Mouse (Mus musculus): ENCODE measurements around the gene Ppfibp1. TPM values are rescaled to one million over a fixed set of nuclear protein-coding genes. Genes with fewer than 3 reads are reported as not detected.

Gene Ppfibp1
- total RNA-seq, 2 experiments from 2014 or later, result 54.5 to 60.4 TPM

DNA sequence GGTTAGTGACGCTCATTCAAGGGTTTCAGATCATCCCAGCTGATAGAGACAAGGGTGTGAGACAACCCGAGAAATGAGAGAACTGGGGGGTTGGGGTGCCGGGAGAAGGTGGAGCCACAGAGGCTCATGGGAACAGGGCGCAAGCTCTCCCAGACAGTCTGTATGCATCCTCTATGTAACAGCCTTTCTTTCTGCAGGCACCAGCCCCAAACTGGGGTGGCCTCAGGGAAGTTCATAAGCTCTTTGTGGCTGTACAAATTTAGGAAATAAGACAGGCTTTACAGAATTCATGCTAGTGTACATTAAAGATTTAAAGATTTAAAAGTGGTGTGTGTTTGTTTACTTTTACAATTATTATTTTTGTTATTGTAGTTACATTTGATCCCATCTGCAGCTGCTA, 8.0 kb upstream of the Ppfibp1 start:
- no peak for DNase-seq (ENCODE audit: low spot score in 2 of 2)

DNA sequence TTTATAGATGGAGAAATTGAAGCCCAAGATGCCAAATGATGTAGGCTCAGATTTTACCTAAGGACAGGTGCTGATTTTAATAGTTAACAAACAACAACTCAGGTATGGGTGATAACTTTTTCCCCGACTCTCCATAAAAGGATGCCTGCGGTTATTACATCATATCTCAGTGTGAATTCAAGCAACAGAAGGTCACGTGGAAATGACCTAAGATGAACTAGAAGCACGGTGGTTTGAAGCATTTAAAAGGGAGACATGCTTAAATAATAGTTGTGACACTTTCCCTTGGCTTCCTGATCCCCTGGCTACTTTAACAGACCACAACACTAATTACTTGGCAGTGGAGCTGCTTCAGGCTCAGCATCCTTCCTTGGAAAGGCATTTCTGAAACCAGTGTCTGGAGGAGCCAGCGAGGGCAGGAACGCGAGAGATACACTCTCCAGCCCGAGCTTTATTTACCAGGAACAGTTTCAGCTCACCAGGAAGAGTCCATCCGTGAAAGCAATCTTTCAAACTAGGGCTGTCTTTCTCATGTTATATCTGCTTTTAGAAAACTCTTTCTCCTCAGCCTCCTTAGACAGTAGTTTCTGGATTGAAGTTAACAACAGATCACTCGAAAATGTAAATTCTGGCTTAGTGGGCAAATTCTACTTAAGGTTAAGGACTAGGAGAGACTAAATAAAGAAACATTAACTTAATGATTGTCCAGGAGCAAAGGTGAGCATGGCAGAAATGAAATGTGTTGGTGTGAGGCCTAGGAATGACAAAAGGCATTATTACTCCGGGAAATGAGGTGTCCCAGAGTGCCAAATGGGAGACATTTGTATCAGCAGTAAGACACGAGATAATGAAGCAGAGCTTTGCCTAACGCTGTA, 6.2 kb upstream of the Ppfibp1 start:
- DNase-seq (ENCODE audit: low spot score in 2 of 2), result no peak

DNA sequence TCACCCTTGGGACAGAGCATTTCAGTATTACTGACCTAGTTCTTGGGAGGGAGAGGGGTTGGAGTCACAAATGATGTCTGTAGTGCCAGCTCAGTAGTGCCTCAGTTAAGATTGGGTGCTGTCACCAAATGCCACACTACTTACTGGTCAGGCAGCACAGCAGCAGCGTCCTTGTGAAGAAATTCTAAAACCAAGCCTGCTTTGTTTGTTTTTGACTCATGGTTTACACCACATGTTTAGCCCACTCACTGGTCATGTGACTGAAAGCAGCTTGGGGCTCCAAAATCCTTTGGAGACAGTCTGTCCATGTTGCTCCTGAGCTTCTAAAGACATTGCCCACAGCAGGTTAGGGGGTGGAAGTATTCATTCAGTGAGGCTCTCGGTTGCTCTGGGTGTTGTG, 4.9 kb upstream of the Ppfibp1 start:
- DNase-seq (ENCODE audit: low spot score in 2 of 2), result no peak

DNA sequence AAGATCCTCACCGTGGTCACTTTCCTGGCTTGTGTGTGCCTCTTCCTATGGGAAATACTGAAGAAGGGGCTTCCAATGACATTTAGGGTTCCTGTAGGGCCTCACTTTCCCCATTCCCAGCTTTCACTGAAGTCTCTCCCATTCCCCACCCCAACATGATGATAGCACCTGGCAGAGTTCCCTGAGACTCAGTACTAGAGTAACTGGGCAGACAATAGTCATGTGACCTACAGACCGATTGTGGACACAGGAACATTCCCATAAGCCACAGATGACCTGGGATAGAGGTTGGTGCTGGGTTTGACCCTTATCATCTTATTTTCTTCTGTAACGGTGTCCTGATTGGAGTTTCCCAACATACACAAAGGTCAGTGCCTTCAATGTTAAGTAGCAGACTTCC, 4.1 kb upstream of the Ppfibp1 start:
- DNase-seq (ENCODE audit: low spot score in 2 of 2), result no peak

DNA sequence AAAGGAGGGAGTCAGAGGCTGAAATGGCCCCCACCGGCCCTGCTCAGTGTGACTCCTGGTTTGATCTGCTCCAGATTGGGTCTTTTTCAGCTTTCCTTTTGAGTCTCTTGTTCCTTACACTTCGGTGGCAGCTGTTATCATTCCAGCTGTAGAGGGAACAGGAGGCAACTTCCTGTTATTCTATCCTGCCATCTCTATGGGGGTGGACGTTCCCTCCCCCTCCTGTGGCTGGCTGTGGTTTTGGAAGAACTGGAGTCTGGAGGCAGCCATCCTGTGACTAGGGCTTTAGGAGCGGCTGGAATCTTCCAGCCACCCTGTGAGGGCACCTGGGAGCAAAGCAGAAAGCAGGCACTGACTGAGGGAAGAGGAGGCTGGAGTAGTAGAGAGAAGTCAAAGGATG, 3.4 kb upstream of the Ppfibp1 start:
- no peak for DNase-seq (ENCODE audit: low spot score in 2 of 2)

DNA sequence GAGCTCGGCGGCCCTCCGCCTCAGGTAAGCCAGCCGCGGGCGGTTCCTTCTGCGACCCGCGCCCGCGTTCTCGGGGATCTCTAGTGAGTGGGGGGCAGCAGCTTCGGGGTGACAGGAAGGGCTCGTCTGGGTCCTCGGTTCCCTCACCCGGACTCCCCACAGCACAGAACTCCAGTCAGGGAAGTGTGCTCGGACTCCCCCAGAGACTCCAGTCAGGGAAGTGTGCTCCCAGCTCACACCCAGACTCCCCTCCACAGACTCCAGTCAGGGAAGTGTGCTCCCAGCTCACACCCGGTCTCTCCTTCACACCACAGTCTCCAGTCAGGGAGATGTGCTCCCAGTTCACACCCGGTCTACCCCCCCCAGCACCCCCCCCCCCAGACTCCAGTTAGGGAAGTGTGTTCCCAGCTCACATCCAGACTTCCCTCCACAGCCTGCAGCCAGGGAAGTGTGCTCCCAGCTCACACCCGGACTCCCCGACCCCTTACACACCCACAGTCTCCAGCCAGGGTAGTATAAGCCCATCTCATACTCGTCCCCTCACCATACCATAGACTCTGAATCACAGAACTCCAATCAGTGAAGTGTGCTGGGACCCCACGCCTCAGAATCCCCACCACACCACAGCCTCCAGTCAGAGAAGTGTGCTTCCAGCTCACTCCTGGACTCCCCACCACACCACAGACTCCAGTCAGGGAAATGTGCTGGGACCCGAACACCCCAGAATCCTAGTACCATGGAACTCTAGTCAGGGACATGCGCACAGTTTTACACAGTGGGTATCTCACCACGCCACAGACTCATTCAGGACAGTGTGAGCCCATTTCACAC, 588 bp downstream of the Ppfibp1 start:
- DNase-seq (ENCODE audit: low spot score in 2 of 2), result no peak

DNA sequence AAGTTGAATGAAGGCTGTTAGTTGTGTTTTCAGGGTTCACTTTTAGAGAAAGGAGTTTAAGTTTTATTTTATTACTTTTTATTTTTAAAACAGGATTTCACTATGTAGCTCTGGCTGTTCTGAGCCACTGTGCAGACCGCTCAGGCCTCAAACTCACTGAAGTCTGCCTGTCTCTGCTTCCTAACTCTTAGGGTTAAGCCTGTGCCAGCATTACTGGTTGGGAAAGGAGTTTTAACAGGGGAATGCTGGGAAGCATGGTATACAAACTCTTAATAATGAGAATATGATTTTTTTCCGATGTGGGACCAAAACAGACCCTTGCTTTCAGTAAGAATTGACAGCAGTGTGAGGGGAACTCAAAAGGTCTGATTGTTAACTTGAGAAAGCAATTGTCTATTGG, 1.9 kb downstream of the Ppfibp1 start:
- no peak for DNase-seq (ENCODE audit: low spot score in 2 of 2)

DNA sequence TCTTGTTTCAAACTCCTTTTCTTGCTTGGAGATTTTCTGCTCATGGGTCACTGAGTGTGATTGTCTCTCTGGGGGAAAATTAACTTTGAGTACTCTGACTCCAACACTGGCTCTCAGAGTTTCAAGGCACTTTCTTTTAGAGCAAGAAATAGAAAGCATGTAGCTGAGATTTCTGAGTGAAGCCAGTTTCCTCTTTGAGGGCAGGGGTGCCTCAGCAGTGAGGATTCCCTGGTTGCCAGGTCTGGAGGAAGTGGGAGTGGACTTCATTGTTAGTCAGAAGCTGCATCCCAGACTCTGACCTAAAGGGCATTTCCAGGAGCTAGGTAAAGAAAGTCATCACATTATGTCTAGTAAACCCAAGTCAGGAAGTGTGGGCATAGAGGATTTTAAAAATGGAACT, 2.3 kb downstream of the Ppfibp1 start:
- no peak for DNase-seq (ENCODE audit: low spot score in 2 of 2)

DNA sequence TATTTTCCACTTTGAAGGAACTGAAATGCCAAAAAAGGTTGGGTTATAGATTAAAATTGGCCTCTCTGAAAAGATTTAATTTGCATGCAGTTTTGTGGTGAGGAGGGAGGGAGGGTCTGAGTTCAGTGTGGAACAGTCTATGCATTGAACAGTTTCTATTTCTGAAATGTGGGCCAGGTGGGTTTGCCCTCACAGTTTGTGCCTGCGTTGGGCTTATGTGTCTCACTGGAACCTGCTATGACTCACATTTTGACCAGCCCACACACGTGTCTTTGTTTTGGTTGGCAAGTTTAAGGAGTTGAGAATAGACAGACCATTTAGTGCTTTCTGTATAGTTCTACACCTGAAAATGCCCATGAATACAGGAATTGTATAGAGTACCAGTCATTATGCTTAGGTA, 5.6 kb downstream of the Ppfibp1 start:
- DNase-seq (ENCODE audit: low spot score in 2 of 2), result no peak

DNA sequence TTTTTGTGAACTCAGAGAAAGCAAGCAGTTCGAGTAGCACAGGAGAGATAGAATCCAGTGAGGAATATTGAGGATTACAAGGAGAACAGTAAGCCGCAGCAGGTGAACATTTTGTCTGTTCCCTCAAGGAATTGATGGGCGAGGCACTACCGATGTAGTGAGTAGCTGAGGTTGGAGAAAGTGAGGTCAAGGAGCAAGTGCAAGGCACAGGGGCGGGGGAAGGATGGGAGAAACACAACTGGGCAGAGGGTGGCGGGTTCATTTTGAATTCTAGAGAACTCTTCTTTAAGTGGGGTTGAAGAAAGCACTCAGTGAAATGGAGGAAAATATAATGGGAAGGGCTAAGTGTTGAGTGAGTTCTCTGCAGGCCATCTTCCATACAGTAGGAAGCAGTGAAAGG, 10.4 kb downstream of the Ppfibp1 start:
- DNase-seq (ENCODE audit: low spot score in 2 of 2), result no peak

DNA sequence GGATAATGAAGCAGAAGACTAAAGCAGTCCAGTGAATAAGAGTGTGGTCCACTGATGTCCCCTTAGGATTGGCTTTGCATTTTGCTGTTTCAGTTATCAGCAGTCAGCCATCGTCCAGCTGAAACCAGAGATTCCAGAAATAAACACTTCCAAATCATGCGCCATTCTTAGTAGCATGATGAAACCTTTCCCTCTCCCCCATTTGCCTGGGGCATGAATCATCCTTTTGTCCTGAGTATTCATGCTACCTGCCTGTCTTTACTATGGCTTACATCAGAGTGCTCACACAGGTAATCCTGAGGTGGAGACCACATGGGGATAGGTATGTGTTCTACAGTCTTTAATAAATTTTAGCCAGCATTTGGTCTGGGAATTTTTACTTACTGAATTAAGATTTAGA, 11.4 kb downstream of the Ppfibp1 start:
- no peak for DNase-seq (ENCODE audit: low spot score in 2 of 2)

DNA sequence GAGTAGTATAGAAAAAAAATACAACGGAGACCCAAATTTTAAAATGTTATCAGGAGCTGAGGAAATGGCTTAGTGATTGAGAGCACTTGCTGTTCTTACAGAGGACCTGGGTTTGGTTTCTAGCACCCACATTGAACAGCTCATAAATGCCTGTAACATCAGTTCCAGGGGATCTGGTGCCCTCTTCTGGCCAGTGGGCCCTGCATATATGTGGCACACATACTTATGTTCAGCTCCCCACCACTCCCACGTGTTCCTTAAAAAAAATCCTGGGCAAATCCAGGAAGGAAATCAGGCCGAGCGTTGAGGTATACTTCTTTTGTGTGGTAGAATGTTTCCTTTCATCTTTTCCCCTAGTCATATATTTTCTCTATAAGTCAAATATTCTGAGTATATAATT, 13.6 kb downstream of the Ppfibp1 start:
- DNase-seq (ENCODE audit: low spot score in 2 of 2), result no peak

DNA sequence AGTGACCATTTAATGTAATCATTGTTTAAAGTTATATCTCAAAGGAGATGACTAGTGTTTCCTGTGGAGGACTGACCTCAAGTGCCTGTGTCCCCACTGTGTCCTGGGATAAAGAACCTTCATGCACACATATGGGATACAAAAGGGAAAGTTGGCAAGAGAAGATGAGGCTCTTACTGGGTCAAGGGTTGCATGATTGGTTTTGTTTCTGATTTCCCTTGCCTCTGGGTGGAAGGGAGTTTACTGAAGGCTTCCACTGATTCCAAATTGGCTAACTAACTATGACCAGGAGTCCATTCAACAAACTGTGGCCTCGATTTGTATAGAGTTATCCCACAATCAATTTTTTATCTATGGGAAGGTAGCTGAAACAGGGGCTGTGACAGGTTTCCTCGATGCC, 15.3 kb downstream of the Ppfibp1 start:
- DNase-seq (ENCODE audit: low spot score in 2 of 2), result no peak

DNA sequence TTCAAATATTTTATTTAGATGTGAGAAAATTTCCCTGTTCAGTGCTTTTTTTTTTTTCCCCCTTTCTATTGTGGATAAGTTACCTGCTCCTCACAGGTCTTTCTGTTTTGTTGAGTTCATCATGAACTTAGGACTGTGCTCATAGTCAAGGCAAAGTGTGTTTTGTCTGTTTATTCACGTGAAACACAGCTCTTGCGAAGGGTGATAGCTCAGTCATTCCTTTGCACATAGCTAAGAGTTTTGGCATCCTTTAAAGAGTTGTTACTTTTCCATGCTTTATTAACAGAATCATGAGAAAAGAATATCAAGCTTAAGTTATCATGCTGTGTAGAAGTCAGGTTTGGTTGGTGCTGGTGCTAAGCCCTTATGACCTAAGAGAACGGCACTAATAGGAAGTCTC, 16.4 kb downstream of the Ppfibp1 start:
- DNase-seq (ENCODE audit: low spot score in 2 of 2), result no peak

DNA sequence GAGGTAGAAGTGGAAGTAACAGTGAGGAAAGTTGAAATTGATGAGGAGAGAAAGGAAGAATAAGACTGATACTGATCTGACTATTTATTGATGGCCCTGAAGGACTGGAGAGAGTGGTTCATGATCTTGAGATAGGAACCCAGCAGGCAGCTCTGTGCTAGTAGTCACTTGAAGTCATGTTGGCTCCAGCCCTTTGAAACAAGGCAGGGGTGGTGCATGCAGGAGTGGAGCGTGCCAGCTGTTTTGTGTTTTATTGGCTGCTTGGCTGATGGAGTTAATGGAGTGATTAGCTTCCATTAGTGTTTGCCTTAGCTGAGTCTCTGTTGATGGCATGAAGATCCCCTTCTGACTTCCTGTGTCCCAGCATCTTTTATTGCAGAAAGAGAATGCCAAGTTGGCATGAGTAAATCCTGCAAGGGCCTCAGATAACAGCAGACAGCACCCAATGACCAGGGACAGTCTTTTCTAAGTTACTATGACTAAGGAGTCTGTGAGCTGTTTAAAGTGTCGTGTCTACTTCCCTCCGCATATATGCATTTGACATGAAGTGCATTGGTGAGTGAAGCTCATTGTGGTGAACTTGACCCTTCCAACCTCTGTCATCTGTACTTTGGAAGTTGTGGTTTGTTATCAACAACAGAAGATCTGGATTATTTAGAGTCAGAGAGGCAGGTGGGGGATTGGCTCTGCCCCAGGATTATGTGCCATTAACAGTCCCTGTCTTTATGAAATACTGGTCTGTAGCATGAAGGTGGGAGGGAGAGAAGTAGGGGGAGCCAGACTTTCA, 17.9 kb downstream of the Ppfibp1 start:
- no peak for DNase-seq (ENCODE audit: low spot score in 2 of 2)

DNA sequence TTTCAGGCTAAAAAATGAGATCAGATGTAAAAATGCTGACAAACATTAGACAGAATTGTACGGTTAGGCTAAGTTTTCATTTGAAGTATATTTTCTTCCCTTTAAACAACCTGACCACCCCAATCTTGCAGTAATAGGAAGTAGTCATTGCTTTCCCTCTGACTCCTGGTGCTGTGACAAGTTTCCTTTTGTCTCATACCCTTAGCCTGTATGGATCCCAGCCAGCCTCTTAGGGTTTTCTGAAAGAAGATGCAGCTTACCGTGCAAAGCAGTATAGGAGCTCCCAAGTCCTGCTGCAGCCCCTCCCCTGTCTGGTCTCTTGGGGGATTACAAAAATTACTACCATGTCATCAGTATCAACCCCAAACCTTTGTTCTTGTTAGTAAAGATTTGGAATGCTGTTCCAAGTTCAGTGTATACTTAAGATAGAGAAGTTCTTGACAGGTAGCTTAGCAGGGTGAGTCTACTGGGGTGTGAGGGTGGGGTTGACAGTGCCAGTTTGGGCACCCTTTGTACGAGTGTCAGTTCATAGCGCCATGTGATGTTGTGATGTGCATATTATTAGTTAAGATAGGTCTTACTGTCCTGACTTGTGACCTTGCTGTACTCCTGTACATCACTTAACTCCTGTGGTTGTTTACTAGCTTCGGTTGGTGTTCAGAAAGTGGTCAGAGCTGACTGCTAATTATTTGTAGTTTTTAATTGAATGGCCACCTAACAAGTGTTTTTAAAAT, 18.9 kb downstream of the Ppfibp1 start:
- DNase-seq (ENCODE audit: low spot score in 2 of 2), result no peak

DNA sequence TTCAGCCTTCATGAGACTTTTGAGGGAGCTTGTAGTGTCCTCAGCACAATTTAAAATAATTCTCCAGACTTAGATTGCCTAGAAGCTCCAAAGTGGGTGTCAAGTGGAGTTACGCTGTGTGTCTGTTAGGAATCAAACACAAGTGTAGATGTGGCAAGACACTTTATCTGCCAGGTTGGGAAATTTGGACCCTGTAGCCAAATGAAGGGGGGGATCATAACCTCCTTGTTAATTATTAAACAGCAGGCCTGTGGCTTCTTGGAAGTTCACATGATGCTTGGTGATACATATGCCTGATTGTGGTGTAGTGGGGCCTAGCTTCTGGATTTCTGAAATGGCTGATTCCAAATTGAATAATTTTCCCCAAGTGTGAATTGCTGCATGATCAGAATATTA, 19.5 kb downstream of the Ppfibp1 start:
- no peak for DNase-seq (ENCODE audit: low spot score in 2 of 2)

DNA sequence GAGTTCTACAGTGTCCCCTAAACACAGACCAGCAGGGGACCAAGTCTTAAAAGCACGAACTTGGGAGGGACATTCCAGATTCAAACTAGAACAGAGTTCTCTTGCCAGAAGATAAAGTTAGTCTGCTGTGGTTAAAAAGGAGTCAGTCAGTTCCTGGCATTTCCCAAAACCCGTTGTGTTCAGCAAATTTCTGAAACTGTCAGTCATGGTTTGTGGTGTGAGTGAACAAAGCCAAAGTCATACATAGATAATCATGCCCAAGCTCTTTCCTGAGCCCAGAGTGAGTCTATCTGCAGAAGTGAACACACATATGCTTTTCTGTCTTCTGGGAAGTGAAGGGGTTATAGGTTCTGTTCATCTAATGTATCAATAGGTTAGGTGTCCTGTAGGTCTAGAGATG, 20.5 kb downstream of the Ppfibp1 start:
- no peak for DNase-seq (ENCODE audit: low spot score in 2 of 2)

DNA sequence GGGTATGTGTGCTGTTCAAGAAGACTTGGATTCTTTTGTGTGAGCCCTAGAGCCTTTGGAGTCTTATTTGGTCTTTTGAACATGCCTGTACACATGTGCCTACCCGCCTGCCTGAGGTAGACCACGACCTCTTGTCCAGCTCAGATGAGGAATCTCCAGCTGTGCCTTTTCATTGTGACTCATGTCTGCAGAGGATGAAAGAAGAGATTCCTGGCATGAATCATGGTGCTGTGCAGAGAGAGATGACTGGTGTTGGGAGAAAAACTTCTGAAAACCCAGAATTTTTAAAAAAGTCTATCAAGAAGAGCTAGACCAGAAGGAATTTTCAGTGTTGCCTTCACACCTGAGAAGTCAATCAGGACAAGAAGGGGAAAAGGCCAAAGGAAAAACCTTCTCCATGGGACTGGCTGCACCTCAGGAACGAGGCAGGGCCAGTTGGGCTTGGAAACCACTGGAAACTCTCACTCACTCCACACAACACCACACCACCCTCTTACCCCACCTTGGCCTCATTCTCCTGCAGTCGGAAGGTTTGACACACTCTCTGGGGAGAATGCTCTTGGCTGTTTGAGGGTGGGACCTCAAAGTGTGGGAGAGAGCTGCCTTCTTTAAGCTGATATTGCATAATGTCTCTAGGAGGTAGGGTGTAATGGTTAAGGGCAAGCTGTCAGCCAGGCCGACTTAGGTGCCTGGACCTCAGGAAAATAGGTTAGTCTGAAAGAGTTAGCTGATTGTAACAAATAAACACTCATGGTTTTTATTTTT, 21.6 kb downstream of the Ppfibp1 start:
- no peak for DNase-seq (ENCODE audit: low spot score in 2 of 2)

DNA sequence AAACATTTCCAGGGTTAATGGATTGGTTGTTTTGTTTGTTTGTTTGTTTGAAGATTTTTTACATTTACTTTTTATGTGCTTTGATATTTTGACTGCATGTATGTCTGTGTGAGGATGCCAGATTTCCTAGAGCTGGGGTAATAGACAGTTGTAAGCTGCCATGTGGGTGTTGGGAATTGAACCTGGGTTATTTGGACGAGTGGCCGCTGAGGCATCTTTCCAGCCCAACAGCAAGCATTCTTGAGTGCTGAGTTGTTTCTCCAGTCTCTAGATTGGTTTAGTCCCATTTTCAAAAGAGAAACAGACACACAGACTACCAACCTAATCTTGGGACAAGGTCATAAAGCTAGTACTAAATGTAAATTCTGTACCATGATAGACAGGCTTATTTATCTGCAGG, 22.5 kb downstream of the Ppfibp1 start:
- DNase-seq (ENCODE audit: low spot score in 2 of 2), result no peak
